Mouse (Mus musculus): ENCODE data around the gene Tm4sf20.

Tm4sf20 gene

DNA sequence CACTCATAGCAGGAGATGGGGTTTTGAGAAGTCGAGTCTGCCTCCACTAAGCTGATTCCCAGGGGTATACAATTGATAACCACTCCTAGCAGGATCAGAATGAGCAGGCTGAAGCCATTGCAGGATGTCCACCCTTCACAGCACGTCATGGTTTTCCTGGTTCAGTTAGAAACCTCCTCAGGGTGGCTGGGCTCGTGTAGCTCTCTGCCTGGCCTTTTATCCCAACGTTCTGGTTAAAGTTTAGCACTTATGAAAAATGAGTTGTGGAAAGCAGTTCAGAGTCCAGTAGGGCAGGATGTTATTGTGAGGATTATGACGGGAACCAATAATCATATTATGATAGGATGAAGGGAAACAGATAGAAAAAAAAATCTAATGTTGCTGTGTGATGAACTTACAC is at the start of gene Tm4sf20:
Tm4sf20 (minus strand) TSS at position 193 of the 400 bp plus-strand sequence.
- no peak for DNase-seq (ENCODE audit: low read depth)

DNA sequence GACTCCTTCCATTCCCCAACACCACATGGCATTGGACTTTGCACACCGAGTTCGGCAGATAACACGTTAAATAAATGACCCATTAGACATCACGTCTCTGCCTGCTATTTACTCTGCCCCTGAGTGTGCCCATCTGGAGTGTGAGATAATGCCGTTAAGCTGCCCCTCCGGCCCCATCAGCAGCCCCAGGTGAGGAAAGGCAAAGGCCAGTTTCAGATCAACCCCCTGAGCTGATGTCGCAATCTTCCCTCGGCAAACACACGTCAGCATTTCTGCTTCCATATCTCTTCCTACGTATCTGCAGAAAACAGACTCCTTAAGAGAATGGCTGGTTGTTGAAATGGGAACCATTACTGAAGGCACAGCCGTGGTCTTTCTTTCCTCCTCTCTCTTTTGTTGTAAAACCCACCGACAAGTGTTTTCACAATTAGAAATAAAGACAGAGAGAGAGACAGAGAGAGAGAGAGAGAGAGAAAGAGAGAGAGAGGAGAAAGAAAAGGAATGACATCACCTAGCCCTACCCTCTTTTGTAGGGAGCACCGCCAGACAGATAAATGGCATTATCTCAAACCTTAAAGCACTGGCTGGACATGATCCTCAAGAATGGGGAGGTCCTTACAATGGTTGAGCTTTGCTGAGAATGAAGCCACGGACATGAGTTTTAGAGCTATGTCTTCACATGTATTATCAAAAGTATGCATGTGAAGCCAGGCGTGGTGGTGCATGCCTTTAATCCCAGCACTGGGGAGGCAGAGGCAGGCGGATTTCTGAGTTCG is 47.9 kb upstream of the Tm4sf20 start:
- DNase-seq (ENCODE audit: low read depth): no peak

DNA sequence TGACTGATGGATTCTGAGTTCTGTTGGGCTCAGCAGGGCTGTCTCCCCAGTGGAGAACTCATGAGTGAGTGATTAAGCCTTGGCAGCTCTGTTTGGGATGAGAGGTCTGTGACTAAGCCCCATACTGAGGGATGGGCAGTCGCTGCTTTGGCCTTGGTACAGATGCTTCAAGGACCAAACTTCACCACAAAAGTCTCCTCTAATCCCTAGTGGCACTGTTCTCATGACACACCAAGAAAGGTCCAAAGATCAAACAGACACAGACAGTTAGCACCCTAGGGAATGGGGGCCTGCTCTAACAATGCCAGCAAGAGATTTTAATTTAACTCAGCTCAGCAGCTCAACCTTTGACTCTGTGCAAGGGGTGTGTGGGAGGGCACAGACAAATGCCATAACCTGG is 43.5 kb upstream of the Tm4sf20 start:
- no peak for DNase-seq (ENCODE audit: low read depth)

DNA sequence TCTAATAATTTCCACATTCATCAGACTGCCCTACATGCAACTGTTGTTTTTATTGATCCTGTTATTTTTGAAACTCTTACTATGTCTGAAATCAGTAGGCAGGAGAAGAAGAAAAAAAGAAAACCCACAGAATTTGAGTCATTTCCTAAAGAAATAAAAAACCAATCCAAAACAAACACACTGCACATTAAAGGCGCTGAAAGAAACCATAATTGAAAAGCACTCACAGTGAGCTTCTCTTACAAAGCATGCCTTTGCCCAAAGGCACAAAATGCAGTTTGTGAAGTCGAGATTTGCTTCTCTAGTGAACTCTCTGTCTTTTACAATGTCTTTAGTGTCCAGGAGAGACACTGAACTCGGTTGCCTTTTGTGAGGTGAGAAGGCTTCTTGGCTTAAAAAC is 40.3 kb upstream of the Tm4sf20 start:
- no peak for DNase-seq (ENCODE audit: low read depth)

DNA sequence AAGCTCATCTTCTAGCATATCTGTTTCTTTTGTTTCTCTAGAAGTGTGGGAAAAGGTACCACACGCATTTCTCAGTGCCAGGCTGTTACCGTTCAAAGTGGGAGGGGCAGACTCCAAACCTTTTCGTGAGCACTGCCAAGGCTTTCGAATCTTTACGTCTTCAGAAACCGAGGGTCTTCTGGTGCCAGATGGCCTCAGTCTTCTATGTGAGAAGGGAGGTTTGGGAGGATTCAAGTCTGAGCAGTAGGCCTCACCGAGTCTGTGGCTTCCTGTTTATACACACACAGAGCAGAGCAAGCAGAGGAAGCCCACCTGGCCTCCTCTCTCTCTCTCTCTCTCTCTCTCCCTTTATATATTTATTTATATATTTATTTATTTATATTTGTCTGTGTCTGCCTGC is 38.9 kb upstream of the Tm4sf20 start:
- DNase-seq (ENCODE audit: low read depth): no peak

DNA sequence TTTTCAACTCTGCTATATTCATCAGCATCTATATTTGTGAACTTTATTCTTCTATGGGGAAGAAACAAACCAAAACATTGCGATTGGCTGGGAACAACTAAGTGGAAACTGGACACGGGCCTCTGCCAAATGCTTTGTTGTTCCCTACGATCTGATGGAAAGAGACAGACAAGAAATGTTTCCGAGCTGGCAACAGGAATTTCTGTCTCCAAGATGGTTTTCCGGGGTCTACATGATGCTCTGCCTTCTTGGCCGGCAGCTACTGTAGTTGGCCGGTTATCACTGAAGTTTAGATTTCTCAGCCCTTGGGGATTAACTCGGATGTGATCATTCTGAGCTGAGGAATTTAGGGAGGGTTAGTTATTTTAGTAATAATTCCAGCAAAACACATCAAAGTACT is 38.1 kb upstream of the Tm4sf20 start:
- no peak for DNase-seq (ENCODE audit: low read depth)

DNA sequence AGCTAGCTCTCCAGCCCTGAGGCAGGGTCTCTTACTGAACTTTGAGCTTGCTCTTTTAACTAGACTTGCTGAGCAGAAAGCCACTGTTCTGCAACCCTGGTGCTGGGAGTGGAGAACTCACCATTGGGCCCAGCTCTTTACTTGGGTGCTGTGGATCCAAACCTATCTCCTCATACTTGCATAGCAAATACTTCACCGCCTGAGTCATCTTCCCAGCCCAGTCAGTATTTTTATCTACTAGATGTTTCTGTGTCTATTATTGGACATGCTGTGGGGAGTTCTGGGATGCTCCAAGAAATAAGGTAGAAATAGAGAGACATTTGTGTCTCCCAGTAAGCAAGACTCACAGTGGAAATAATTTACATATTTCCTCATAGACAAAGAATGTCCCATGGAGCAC is 35.8 kb upstream of the Tm4sf20 start:
- DNase-seq (ENCODE audit: low read depth): no peak

DNA sequence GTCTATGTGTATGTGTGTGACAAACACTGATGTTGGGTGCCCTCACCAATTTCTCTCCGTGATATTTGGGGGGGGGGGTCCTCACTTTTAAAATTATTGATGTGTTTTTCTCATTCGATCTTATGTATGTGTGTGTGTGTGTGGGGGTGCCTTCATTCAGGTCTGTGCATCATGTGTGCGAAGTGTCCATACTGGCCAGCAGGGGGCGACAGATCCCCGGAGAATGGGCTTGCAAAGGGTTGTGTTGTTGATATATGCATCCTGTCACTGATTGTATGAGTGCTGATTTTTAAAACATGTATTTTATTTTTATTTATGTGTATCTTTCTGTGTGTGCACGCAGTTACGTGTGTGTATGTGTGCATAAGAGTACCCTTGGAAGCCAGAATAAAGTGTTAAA is 35.3 kb upstream of the Tm4sf20 start:
- DNase-seq (ENCODE audit: low read depth): no peak

DNA sequence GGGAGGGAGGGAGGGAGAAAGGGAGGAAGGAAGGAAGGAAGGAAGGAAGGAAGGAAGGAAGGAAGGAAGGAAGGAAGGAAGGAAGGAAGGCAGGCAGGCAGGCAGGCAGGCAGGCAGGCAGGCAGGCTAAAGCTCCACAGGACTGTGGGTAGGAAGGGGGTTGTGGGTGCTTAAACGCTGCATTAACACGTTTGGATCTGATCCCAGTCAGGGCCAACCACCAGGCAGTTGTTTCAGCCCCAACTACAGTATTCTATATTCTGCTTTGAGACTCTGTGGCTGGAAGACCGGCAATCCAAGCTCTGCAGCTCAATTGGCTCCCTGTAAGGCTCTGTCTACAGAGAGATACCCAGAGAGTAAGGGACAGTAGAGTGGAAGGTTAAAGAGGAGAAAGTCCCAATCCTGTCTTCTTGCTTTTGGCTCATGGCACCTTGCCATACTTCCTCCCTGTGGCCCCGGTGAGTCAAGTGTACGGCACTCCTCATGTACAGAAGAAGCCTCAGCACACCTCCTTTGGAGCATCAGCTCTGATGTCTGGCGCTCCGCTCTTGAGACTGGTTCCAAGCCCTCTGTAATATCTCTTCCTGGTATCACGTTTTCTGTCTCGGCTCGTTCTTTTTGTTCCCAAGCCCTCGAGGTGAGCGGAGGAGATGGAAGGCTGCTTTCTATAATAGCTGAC is 33.0 kb upstream of the Tm4sf20 start:
- no peak for DNase-seq (ENCODE audit: low read depth)

DNA sequence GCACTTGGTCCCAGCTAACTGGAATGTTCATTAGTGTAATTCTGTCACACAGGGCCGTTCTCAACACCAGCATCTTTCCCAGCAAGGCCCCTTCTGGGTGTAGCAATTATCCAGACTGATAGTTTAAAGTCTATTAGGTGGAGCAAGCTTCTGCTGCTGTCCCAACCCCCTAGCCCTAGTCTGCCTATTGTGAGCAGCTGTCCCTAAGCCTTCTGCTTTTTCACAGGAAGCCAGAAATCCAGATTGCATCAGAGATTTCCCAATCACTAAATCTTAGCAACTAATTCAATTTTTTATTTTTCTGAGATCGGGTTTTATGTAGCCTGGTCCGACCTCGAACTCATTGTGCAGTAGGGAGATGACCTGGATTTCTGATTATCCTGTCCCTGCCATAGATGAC is 30.7 kb upstream of the Tm4sf20 start:
- DNase-seq (ENCODE audit: low read depth): no peak

DNA sequence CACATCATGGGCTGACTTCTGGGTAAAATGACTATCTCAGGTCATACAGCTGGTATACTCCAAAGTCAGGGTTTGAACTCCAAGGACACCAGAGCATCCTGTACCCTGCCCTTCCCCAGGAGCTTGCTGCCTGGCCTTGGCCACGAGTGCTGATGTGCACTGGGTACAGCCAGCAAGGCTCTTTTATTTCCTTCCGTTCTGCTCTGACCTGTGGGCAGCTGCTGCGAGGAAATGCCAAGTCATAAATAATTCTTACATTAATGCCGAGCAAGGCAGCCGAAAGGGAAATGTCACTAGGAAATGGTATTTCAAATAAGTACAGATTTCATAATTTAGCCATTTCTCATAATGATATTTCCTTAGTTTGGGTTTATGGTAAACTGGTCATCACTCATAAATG is 30.0 kb upstream of the Tm4sf20 start:
- no peak for DNase-seq (ENCODE audit: low read depth)

DNA sequence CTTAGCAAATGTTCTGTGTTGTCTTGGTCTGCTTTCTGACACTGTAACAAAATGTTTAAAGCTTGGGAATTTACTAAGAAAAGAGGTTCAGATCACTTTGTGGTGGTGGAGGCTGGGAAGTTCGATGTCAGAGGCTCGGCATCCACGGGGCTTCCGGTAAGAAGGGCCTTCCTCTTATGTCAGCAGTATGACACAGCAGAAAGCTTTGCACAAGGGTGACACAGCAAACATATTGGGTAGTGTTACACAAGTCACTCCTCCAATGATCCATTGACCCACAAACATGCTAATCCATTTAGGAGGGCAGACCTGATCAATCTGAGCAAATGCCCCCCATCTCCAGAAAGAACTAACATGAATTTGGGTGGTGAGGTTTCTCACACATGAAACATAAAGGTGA is 28.8 kb upstream of the Tm4sf20 start:
- DNase-seq (ENCODE audit: low read depth): no peak

DNA sequence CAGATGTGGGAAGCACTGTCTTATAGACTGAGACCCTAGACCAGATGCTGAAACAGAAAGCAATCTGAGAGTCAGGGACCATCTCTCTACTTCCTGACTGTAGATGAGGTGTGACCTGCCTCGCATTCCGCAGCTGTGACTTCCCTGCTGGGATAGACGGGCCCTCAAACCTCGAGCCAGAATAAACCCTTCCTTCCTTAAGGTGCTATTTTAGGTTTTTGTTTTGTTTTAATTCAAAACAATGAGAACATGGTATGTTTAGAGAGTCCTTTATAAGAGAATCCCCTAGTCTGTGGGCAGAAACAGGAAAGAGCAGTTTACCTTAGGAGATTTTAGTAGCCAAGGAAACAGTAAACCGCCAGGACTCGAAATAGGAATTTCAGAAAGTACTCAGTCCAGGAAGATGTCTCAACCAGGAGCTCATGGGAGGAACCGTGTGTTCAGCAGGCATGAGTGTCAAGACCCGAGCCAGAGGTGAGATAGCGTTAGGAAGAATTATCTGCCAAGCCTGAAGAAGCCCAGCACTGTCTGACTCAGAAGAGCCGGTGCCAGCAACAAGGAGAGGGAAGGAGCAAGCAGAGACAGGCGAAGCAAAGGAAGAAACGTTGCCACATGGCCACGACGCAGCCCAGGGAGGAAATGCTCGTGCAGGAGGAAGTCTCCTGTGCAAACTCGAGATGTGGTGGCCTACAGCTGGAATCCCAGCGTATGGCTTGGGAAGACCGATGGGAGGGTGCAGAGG is 27.6 kb upstream of the Tm4sf20 start:
- no peak for DNase-seq (ENCODE audit: low read depth)

DNA sequence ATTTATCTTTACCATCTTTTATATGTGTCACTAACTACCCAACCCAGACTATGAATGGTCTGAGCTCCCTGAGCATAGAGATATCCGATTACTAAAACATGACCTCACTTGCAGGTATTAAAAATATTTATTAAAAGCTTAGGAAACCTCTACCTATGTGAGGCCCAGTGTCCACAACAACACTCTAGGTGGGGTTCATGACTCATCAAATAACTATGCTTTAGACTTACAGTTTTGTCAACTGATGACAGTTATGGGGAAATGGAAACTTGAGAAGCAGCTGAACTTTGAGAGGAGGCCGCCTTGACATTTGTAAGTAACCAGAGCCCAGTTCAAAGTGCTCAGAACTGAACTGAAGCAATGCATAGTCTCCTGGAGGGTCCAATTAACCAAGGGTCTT is 26.9 kb upstream of the Tm4sf20 start:
- DNase-seq (ENCODE audit: low read depth): no peak

DNA sequence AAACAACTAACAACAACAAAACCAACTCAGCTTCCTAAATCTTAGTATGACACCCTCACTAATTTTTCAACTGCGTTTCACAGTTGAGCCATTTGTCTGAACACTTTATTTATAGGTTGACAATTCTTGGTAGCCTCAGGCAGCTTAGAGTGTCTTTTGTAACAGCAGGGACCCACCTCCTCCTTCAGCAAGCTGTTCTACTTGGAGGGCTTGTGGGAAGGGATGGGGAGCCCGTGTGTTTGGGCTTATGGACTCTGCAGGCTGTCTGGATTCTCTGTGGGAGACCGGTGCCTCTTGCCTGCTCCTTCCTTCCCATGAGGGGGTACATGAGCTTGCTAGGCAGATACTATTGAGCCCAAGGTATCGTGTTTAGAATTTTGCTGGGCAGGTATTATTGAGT is 25.7 kb upstream of the Tm4sf20 start:
- no peak for DNase-seq (ENCODE audit: low read depth)

DNA sequence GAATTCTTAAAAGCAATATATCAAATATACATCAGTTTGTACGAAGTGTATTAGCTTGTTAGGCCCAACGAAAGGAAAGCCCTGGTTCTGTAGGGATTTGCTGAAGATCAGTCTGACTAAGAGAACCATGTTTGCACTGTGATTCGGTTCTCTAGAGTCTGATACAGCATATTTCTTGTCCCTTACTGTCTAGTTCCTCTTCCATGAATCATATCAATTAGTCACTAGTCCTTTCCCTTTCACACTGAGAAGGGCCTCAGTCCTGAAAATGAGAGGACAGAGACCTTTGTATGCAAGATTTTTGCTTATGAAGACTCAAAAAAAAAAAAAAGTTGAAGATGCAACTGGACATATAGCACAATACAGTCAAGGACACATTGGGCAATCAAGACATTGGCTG is 24.8 kb upstream of the Tm4sf20 start:
- no peak for DNase-seq (ENCODE audit: low read depth)

DNA sequence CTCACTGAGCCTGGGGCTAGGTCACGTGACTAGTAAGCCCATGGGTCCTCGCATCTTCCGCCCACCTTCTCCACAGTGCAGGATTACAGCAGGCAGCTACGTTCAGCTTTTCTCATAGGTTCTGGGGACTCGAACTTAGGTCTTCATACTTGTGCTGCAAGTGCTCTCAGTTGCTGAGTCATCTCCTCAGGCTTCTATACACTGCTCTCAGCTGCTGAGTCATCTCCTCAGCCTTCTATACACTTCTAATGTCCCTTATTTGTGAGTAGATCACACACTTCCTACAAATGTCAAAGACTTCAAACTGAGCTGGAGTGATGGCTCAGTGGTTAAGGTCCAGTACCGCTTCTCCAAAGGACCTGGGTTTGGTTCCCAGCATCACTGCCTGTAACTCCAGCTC is 24.0 kb upstream of the Tm4sf20 start:
- DNase-seq (ENCODE audit: low read depth): no peak

DNA sequence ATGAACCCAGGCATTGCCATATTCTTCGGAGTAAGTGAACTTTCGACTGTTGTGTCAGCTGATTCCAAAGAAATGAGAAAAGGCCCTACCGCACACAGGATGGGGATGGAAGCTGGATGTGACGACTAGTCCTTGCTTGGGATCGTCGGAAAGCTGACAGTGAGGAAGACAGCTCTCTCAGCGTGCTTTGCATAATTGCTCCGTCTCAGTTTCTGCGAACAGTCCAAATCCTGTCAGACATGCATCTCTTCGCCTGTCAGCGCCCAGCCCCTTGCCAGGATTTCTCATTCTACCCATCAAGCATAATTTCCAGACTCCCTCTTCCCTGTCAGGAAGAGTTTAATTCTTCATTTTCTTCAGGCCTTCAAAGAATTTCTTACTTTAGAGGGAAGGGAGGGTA is 22.8 kb upstream of the Tm4sf20 start:
- DNase-seq (ENCODE audit: low read depth): no peak

DNA sequence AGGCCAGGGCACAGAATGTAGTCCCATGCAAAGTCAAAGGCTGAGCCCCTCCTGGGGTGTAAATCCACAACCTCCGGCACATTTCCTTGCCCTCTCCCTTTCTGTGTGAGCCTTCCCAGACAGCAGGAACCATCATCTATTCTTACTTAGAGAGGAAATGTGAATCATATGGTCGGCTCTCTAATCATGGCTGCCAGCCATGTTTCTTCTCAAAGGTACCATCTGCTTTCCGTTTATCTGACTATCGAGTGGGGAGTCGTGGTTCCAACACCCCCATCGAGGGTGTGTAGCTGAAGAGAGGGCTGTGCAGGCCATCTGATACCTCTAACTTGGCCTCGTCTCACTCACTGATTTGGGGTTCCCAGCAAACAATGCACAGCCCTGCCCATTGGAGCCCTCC is 19.8 kb upstream of the Tm4sf20 start:
- no peak for DNase-seq (ENCODE audit: low read depth)

DNA sequence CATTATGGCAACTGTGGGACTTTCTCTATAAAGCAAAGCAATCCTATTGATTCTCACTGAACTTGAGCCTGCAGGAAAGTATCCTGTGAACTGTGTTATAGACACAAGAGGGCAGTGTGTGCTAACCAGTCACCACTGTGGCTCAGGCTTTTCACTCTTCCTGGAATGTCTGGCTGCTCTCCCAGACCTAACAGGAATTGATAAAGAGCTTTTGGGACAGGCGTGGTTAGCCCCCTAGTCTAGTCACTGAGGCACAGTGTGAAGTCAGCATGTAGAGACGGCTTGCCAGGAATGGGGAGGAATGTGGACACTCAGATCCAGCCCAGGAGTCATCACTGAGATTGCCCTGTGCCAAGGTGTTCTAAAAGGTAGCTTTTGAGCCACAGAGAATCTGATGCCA is 19.2 kb upstream of the Tm4sf20 start:
- DNase-seq (ENCODE audit: low read depth): no peak

DNA sequence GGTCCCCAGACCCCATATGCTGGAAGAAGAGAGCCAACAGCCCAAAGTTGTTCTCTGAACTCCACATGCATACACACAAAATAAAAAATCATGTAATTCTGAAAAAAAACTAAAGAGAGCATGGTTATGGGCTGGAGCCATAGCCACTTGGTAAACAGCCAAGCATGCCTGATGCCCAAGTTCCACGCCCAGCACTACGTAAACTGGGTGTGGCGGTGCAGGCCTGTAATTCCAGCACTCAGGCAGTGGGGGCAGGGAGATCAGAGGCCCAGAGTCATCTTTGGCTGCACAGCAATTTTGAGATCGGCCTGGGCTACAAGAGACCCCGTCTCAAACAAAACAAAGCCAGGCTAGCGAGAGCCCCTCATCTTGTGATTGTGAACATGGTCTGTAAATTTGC is 17.3 kb upstream of the Tm4sf20 start:
- no peak for DNase-seq (ENCODE audit: low read depth)

DNA sequence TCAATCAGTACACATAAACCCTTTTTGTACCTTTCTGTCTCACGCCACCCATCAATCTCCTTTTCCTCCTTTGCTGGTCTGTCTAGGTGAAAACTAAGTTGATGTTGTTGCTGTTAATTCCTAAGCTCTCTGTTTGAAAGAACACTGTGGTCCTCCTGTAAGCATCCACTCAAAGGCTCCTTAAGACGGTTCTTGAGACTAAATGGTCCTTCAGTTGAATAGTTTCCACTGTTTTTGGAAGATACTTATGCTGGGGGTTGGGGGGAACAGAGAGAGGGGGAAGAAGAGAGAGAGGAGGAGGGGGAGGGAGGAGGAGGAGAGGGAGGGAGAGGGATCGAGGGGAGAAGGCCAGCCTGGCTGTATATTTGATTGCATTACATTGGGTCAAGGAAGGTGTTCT is 15.3 kb upstream of the Tm4sf20 start:
- no peak for DNase-seq (ENCODE audit: low read depth)

DNA sequence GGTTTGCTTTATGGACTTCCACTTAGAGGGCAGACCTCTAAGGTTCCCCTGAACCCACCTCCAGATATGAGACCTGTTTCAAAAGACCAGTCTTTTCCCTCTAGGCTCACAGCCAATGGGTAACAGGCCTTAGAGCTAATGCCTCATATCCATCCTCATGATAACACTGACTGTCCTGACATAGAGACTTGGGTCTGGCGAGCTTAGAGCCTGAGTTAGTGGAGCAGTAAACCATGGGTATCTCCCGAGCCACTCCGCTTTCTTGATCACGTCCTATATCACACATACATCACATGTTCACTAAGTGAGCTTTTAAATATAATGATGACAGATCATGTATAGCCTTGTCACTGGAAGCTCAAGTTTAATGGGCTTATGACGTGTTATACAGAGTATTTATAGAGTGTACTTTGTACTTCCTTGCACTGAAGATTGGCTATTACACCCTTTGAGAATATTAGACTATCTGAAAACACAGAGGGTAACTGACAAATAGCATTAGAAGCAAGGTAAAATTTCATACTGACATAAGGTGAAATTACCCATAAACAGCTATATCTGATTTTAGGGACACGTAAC is 11.2 kb upstream of the Tm4sf20 start:
- no peak for DNase-seq (ENCODE audit: low read depth)

Measured in c-Kit-positive CD71-negative TER-119-negative erythroid progenitor cells, embryonic 14.5 days (primary cell).